10 mouse cellular contexts compared by ENCODE assay signal in the genomic region with DNA sequence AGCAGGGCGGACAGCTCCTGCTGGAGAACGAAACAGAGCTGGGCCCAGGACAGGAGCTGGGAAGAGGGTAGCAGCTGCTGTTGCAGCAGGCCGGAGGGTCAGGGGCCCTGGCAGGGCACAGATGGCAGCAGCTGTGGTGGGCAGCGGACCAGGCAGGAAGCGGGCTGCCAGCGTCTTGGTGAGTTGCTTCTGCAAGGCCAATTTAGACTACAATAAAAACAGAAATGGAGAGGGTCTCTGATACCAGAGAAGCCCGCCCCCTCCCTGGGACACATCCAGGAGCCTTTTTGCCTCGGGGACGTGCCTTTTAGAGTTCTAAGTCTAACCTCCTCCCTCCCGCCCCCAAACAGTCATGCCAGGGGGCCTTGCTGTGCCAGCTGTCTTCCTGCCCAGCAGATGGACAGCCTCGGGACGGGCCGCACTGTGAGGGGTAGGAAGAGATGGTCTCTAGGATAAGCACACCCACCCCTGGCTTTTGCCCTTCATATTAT. TPM values are rescaled to one million over a fixed set of nuclear protein-coding genes. Genes with fewer than 3 reads are reported as not detected.
DNase-seq lines count a peak whose midpoint lies in the region; ATAC-seq lines count a peak whose summit lies in the region.
"Had no signal": no experiment of that assay in that cellular context is flagged by ENCODE, and none has a peak within 500 bp of the region (broad histone marks: within the 10 kb centered on the region; RNA-seq: fewer than 3 reads in every experiment).

No protein-coding gene starts in this region.

- H3K27me3 ChIP-seq in limb, embryonic 15.5 days = no peaks in the 10 kb centered on the region

- H3K4me3 ChIP-seq in limb, embryonic 15.5 days = no peak overlapping the region

- ATAC-seq in limb, embryonic 15.5 days (ENCODE audit: insufficient number of reproducible peaks, low FRiP score, low TSS enrichment, low read depth) = no peak
- ATAC-seq: liver, postnatal 0 days had no signal

- no peak overlapping the region for H3K9ac ChIP-seq in limb, embryonic 15.5 days
- H3K9ac ChIP-seq: liver, postnatal 0 days had no signal

- 0 out of 2 replicates have a peak overlapping the region, but pooled peaks have one; percentile 47 for H3K27ac ChIP-seq in limb, embryonic 15.5 days

- H3K36me3 ChIP-seq in limb, embryonic 15.5 days = peaks cover 32% of the 10 kb centered on the region

- 46% methylated on average over 13 of the region's 13 CpGs for WGBS in limb, embryonic 15.5 days

- H3K4me1 ChIP-seq in limb, embryonic 15.5 days = peaks cover 19% of the 10 kb centered on the region

- H3K9me3 ChIP-seq in limb, embryonic 15.5 days = no peaks in the 10 kb centered on the region

- intact Hi-C loops in gastrocnemius, postnatal 14 days (cut with DNase I; ENCODE audit: low total_unique reads) = loop anchor here (5.0 kb wide), 1 partner anchor 57 kb away; a partner anchor contains a TSS

- peak; percentile 65 for DNase-seq in gastrocnemius, postnatal 14 days
- no peak for DNase-seq in gastrocnemius, adult 8-10 months (ENCODE audit: low spot score in 2 of 2)
- peak; percentile 56 for DNase-seq in lung, postnatal 10 days
- DNase-seq in lung, postnatal 36 days = no peak
- DNase-seq in gastrocnemius, postnatal 25 days = peak; percentile 36
- no peak for DNase-seq in thymus, postnatal 0 days (ENCODE audit: low spot score)
- DNase-seq: liver, postnatal 0 days; spleen, adult 18-20 months; thymus, postnatal 14 days had no signal

- H3K4me2 ChIP-seq in limb, embryonic 15.5 days = no peak overlapping the region

RNA-seq across cellular contexts. Expression of a gene that starts 8.9 kb away (rescaled TPM):
- total RNA-seq in gastrocnemius, postnatal 14 days (2021) = 100 to 1,000 TPM; 143 to 179 TPM
- total RNA-seq in gastrocnemius, adult 8-10 months (2022) = 100 to 1,000 TPM in 2 of 4 experiments, 10 to 100 TPM in 2; 79.4 to 106 (median 95.5) TPM
- total RNA-seq in gastrocnemius, postnatal 25 days (2021) = 100 to 1,000 TPM; 123 to 126 TPM
- 218 and 227 TPM in 2 replicates for polyA plus RNA-seq in limb, embryonic 15.5 days (2015; fragmentation: Nextera tagmentation; extraction: Ambion mirVana)
- 191 and 202 TPM in 2 replicates for polyA plus RNA-seq in thymus, postnatal 0 days (2015; fragmentation: Nextera tagmentation; extraction: Ambion mirVana)

RNA-seq across cellular contexts. Expression of a gene that starts 9.9 kb away (rescaled TPM):
- total RNA-seq in gastrocnemius, postnatal 14 days (2021) = 10 to 100 TPM; 21.2 to 23.4 TPM
- 10 to 100 TPM; 18.1 to 18.9 (median 18.6) TPM for total RNA-seq in gastrocnemius, adult 8-10 months (2022)
- 10 to 100 TPM; 19.9 to 21.5 TPM for total RNA-seq in gastrocnemius, postnatal 25 days (2021)
- polyA plus RNA-seq in limb, embryonic 15.5 days (2015; fragmentation: Nextera tagmentation; extraction: Ambion mirVana) = 73.7 and 77.9 TPM in 2 replicates
- polyA plus RNA-seq in thymus, postnatal 0 days (2015; fragmentation: Nextera tagmentation; extraction: Ambion mirVana) = 39.7 and 41.2 TPM in 2 replicates

RNA-seq across cellular contexts. Expression of a gene that starts 54.2 kb away (rescaled TPM):
- 10 to 100 TPM; 10.7 to 32.2 TPM for total RNA-seq in gastrocnemius, postnatal 14 days (2021)
- total RNA-seq in gastrocnemius, adult 8-10 months (2022) = 1 to 10 TPM; 2.3 to 5.5 (median 4.2) TPM
- 1 to 10 TPM; 8.6 to 9.6 TPM for total RNA-seq in gastrocnemius, postnatal 25 days (2021)
- polyA plus RNA-seq in limb, embryonic 15.5 days (2015; fragmentation: Nextera tagmentation; extraction: Ambion mirVana) = 25.1 and 30.5 TPM in 2 replicates
- 167 and 169 TPM in 2 replicates for polyA plus RNA-seq in thymus, postnatal 0 days (2015; fragmentation: Nextera tagmentation; extraction: Ambion mirVana)

Comparison
In these comparisons a context has a peak if more than half of its experiments do, and no peak if none do; other contexts are left out.
1. DNase-seq: peak in gastrocnemius, postnatal 14 days (single experiment), lung, postnatal 10 days (single experiment) and gastrocnemius, postnatal 25 days (single experiment); none in gastrocnemius, adult 8-10 months (0 of 2), lung, postnatal 36 days (single experiment) and thymus, postnatal 0 days (single experiment).